Mouse (Mus musculus) left cerebral cortex, adult 8-10 months (tissue): Measurements from ENCODE around the gene Grik4. TPM values are rescaled to one million over a fixed set of nuclear protein-coding genes. Genes with fewer than 3 reads are reported as not detected.

Source experiments
- DNase-seq, 2 experiments: peaks; one replicate each; pipeline ENCODE4 v3.0.0; 2022; ENCODE audit warnings: low spot score in 2 of 2
- total RNA-seq, 4 experiments: library from RNA; stranded (reverse); gene quantifications; 2 replicates each; pipeline ENCODE4 v1.2.4; 2022

Gene Grik4
- total RNA-seq, 4 experiments from 2014 or later = 19.7 to 21.0 (median 20.4) TPM

- DNase-seq = no peak
Observed at GRCm38 (mm10) chr9:42597525-42597924, 346.8 kb downstream of the Grik4 start.

GRCm38 (mm10) chr9:42578511-42578910, 365.8 kb downstream of the Grik4 start:
- DNase-seq = no peak

- DNase-seq = no peak
Observed at GRCm38 (mm10) chr9:42578106-42578505, 366.2 kb downstream of the Grik4 start.

GRCm38 (mm10) chr9:42573616-42574350, 370.5 kb downstream of the Grik4 start:
- peak in 1 of 2 experiments; percentile 46 for DNase-seq

- peak; percentile 29 to 40 for DNase-seq
Observed at GRCm38 (mm10) chr9:42573180-42573579, 371.1 kb downstream of the Grik4 start.

GRCm38 (mm10) chr9:42565921-42566320, 378.4 kb downstream of the Grik4 start:
- no peak for DNase-seq

- no peak for DNase-seq
Observed at GRCm38 (mm10) chr9:42555186-42555585, 389.1 kb downstream of the Grik4 start.

GRCm38 (mm10) chr9:42550116-42550515, 394.2 kb downstream of the Grik4 start:
- DNase-seq = peak in 1 of 2 experiments; percentile 91

- DNase-seq = no peak
Observed at GRCm38 (mm10) chr9:42548981-42549380, 395.3 kb downstream of the Grik4 start.

GRCm38 (mm10) chr9:42544521-42544920, 399.8 kb downstream of the Grik4 start:
- no peak for DNase-seq

GRCm38 (mm10) chr9:42533491-42533890, 410.8 kb downstream of the Grik4 start:
- DNase-seq = no peak

- no peak for DNase-seq
Observed at GRCm38 (mm10) chr9:42533041-42533440, 411.3 kb downstream of the Grik4 start.

- DNase-seq = no peak
Observed at GRCm38 (mm10) chr9:42531951-42532350, 412.3 kb downstream of the Grik4 start.

- DNase-seq = peak in 1 of 2 experiments; percentile 38
Observed at GRCm38 (mm10) chr9:42530221-42531152, 413.8 kb downstream of the Grik4 start.

- DNase-seq = peak; percentile 19 to 48
Observed at GRCm38 (mm10) chr9:42520587-42521084, 423.7 kb downstream of the Grik4 start.

- no peak for DNase-seq
Observed at GRCm38 (mm10) chr9:42518163-42518562, 426.1 kb downstream of the Grik4 start.

GRCm38 (mm10) chr9:42513159-42513558, 431.1 kb downstream of the Grik4 start:
- DNase-seq = no peak

- no peak for DNase-seq
Observed at GRCm38 (mm10) chr9:42512312-42512711, 432.0 kb downstream of the Grik4 start.

- DNase-seq = no peak
Observed at GRCm38 (mm10) chr9:42508235-42508634, 436.1 kb downstream of the Grik4 start.

GRCm38 (mm10) chr9:42507709-42508108, 436.6 kb downstream of the Grik4 start, which contains the start of gene Tbcel:
TSS of gene Tbcel (minus strand) at chr9:42507809.
- DNase-seq = no peak

- DNase-seq = no peak
Observed at GRCm38 (mm10) chr9:42507022-42507421, 437.3 kb downstream of the Grik4 start.

GRCm38 (mm10) chr9:42504971-42505510, 439.3 kb downstream of the Grik4 start:
- no peak for DNase-seq
